Mouse (Mus musculus) neural tube, embryonic 10.5 days (tissue): ENCODE measurements around the gene Ppp6r2.

Experiments used
- DNase-seq: peaks from one replicate; pipeline ENCODE4 v3.0.0-alpha.2; 2017; ENCODE audit warnings: low spot score; ENCODE audit errors: extremely low spot score

The Ppp6r2 gene

DNA sequence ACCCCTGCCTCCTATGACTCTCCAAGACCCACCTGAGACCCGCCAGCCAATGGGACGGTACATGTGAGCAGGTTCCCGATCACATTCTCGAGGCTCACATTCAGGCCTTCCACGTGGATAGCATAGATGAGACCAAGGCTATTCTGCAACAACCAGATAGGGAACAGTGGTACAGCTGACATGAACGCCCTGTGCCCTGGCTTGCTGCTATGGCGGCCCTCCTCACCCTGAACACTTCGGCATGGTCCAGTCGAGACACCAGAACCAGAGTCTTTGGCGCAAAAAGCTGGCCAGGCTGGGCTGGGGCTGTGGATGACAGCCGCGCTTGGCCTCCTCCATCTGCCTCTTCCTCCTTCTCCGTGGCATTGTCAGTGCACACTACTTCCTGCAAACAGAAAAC is 96.1 kb downstream of the Ppp6r2 start:
- no peak for DNase-seq

- DNase-seq = no peak
These were observed 97.2 kb downstream of the Ppp6r2 start for GRCm38 (mm10) chr15:89308406-89309139.

DNA sequence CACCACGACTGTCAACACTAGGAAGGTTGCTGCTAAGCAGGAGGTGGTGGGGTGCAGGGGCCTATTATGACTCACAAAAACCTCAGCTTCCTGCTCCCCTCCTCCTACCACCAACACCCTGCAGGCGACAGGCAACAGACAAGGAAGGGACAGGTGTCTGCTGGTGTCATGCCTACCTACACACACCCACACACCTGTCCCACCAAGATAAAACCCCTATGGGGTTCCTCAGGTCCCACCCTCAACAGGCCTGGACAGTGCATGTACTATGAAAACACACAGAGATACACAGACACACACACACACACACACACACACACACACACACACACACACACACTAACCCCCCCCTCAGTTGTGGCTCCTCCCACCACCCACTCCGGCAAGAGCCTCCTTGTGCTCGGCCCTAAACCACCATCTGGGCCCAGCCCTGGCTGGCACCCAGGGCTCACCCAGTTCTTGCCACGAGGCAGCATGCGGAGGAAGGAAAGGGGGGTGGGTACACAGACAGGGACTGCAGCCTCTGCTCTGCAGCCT is 98.7 kb downstream of the Ppp6r2 start:
- no peak for DNase-seq

- DNase-seq = no peak
These were observed 102.0 kb downstream of the Ppp6r2 start for GRCm38 (mm10) chr15:89313359-89313758.

DNA sequence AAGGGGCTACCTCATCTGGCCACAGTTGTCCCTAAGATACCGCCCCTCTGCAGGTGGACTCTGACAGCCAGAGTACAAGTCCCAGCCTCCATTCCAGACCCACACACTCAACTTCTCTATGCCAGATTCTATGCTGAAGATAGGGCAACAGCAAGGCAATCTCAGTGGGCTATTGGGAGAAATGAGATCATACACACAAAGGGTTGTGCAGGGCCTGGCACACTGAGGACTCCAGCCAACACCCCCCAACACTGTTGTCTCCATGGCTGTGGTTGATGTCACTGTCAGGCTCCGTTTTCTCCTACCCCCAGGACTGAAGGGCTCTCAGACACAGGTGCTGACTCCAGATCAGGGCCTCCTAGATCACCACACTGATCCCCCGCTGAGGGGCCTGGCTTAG is 102.8 kb downstream of the Ppp6r2 start:
- DNase-seq = no peak

DNA sequence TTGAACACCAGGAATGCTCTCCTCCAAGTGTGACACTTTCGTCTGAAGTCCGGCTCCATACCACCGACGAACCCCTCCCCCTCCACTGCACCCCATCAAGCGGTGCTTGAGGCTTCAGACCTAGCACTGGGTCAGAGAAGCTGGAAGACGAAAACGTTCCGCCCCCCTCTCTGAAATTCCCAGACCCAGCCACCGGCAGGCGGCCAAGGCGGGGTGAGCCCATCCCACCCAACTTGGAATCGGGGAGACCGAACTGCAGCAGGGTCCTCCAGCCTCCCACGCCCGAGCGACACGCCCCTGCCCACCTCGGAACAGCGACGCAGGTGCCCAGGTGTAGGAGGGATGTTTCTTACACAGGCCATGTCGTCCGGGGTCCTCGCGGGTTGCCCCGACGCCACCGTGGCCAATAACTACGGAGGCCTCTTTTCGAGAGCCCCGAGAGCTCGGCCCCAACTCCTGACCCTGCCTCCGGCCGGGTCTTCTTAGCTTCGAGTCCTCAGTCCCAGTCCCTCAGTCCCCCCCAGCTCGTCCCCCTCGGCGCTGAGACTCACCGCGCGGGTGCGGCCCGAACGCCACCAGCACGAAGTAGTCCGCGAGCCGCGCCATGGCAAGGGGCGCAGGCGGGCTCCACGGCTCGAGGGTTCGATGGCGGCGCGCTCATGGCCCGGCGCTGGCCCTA is 103.3 kb downstream of the Ppp6r2 start:
- peak; percentile 44 for DNase-seq

- peak; percentile 96 for DNase-seq
These were observed 103.9 kb downstream of the Ppp6r2 start, which contains the start of gene Sbf1 for GRCm38 (mm10) chr15:89315190-89315731. TSS of gene Sbf1 (minus strand) at chr15:89315311.

DNA sequence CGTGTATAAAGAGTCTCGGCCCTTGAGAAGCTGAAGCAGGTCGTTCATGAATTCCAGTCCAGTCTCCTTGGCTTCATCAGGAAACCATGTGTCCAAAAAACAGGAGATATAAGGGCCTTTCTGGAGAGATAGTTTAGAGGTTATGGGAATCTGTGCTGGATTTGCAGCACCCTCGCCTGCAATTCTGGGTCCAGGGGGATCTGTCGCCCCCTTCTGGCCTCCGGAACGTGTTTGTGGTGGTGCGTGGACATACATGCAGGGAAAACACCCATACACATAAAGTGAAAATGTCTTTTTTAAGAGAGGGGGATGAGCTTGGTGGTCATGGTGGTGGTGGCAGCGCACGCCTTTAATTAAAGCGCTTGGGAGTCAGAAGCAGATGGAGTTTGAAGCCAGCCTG is 104.8 kb downstream of the Ppp6r2 start:
- no peak for DNase-seq

DNA sequence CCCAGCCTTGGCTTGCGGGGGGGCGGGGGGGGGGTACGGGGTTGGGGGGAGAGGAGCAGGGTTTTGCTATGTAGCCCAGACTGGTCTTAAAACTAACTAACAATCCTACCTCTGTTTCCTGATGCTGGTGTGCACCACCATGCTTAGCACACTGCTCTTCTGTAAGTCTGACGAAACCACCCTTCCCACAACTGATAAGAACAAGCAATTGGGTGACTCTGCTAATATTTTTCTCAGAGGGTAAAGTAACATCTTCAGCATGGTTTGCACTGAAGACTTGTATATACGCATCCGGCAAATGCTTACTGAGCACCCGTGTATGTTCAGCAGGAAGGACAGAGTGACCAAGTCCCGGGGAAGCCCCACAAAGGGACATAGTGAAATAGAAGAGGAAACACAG is 109.9 kb downstream of the Ppp6r2 start:
- DNase-seq = no peak

DNA sequence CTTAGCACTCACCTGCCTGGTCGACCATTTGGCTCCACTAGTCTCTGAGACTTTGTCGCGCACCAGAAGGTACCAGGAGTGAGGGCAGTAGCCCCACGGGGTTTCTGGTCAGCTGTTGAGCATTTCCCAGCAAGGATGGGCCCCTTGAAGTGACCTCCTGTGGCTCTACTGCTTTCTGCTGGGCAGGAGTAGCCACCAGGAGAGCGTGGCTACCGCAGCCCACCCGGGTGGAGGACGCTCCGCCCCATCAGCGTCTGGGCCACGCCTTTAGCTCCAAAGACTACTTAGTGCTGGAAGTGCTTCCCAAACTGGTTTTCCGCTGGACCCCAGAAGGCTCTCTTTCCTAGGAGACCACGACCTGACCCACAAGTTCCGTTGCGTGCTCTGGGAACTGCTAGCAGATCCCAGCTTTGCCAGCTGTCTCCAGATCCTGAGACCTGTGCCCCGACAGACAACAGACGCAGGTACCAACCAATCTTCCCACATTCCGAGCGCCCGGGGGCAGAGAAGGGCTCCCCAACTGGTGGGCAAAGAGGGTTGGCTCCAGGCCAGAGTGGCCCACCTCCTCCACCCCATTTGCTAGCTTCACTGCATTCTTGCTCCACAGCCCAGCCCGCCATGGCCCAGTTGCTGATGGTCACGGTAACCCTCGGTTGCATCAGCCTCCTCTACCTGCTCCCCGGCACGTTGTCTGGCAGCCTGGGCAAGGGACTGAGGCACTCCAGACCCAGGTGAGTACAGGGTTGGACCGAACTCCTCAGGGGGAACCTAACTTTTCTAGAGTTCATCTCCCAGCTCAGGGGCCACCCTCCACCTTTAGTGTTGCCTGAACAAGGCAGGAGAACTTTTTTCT is 111.5 kb downstream of the Ppp6r2 start, which contains the start of gene Adm2:
TSS of gene Adm2 (plus strand) at position 51 of the 853 bp plus-strand sequence.
- DNase-seq = no peak

DNA sequence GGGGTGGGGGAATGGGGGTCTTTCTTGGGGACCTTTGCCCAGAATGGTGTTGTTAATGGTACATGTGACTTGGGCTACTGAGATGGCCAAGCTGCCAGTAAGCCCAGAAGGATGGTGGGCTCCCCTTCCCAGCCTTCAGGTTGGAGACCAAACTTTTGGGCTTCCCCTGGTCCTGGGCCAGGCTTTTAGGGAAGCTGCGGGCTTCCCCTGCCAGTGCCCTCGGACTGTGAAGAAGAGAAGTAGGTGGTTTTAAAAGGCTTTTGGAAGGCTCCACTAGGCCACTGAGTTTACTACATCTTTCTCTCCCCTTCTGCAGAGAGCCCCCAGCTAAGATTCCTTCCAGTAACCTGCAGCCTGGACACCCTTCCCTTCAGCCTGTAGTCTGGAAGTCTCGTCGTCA is 112.3 kb downstream of the Ppp6r2 start:
- DNase-seq = no peak

DNA sequence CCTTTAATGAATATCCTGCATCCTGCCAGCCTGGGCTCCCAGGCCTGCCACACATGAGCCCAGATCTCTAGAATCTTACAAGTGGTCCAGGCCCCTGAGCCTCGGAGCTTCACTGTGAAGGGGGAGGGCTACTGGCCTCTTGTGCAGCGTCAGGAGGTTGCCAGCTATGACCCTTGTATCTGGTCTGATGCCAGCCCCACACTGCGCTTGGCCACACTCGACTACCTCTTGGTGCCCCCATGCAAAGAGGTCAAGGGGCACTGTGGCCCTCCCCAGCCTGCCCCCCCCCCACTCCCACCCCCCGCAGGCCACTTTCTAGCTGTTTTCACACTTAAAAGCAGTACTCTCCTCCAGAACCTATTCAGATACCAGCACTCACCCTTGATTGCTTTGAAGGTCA is 115.1 kb downstream of the Ppp6r2 start:
- DNase-seq = no peak

DNA sequence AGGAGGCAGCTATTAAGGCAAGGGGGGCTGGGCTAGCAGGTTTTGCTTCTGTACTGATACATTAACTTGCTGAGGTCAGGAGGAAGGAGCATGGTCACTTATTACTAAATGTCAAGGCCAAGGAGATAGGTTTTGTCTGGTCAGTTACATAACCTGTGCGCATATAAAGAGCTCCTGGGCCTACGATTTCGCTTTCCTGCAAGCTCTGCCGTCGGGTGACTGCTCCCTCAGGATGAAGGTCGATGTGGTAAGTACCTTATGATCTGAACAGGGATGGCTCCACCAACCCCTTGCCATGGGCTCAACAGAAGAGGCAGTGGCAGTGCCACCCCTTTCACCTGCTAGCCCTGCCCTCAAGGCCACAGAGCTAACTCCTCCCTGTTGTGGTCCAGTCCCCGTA is 122.9 kb downstream of the Ppp6r2 start, which contains the start of gene Miox:
TSS of gene Miox (plus strand) at position 128 of the 400 bp plus-strand sequence.
- no peak for DNase-seq

GRCm38 (mm10) chr15:89334774-89335537 is 123.6 kb downstream of the Ppp6r2 start:
- DNase-seq = no peak

GRCm38 (mm10) chr15:89336422-89336821 is 125.1 kb downstream of the Ppp6r2 start:
- DNase-seq = no peak
